30 mouse cellular contexts compared by ENCODE assay signal in the genomic region with DNA sequence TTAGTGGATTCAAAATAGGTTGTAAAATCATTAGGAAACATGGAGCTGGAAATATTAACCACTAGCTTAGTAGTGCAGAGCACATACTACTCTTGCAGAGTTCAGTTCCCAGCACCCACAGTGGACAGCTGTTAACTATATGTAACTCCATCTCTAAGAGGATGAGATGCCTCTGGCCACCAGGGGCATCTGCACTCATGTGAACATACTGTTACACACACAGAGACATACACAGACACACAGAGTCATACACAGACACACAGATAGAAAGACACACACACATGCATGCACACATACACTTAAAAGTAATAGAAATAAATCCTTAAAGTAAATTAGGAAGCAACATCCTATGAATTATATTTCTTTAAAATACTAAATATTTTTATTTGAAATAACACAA.
DNase-seq lines count a peak whose midpoint lies in the region; ATAC-seq and TF ChIP-seq lines count a peak whose summit lies in the region.
"Had no signal": no experiment of that assay in that cellular context is flagged by ENCODE, and none has a peak within 500 bp of the region (broad histone marks: within the 10 kb centered on the region; RNA-seq: fewer than 3 reads in every experiment).

No protein-coding gene starts in this region.

- TF ChIP-seq RAD21 in MEL (IDR thresholded peaks at IDR 0.05; ENCODE audit: low read depth, low read length): no peak

- no peak for TF ChIP-seq POLR2A in heart, adult 2 months (IDR thresholded peaks at IDR 0.05; ENCODE audit: insufficient read depth, low read depth, low read length)
- TF ChIP-seq POLR2A in MEL (IDR thresholded peaks at IDR 0.05; ENCODE audit: control insufficient read depth in 1 of 2, insufficient read depth in 1 of 2, low read depth in 1 of 2, low read length in 2 of 2, poor library complexity in 1 of 2): no peak

- ATAC-seq in liver, postnatal 0 days: no peak
- ATAC-seq in stomach, postnatal 0 days (ENCODE audit: low FRiP score, low TSS enrichment): no peak
- ATAC-seq: forebrain, embryonic 15.5 days; hindbrain, embryonic 16.5 days; intestine, embryonic 16.5 days; liver, embryonic 12.5 days; midbrain, embryonic 16.5 days; Patski had no signal

- H3K36me3 ChIP-seq in heart, adult 2 months (ENCODE audit: control insufficient read depth, insufficient read depth, low read length): peaks cover 16% of the 10 kb centered on the region
- H3K36me3 ChIP-seq in liver, postnatal 0 days (replicated peaks; ENCODE audit: insufficient read depth, low read length): no peaks in the 10 kb centered on the region
- peaks cover 2 to 63% of the 10 kb centered on the region in 2 experiments; a peak in 3 of 4 replicates for H3K36me3 ChIP-seq in MEL (ENCODE audit: control insufficient read depth in 1 of 2, insufficient read depth in 2 of 2, low read length in 2 of 2)
- H3K36me3 ChIP-seq in stomach, postnatal 0 days (ENCODE audit: control insufficient read depth, insufficient read depth, low read length): no peaks in the 10 kb centered on the region
- H3K36me3 ChIP-seq: embryonic facial prominence, embryonic 12.5 days; forebrain, embryonic 15.5 days; heart, embryonic 10.5 days; limb, embryonic 13.5 days; liver, embryonic 12.5 days; midbrain, embryonic 10.5 days; neural tube, embryonic 12.5 days had no signal

- TF ChIP-seq EP300 in heart, adult 2 months (IDR thresholded peaks at IDR 0.05; ENCODE audit: insufficient read depth, low read depth, low read length): no peak
- TF ChIP-seq EP300 in liver, postnatal 0 days (IDR thresholded peaks at IDR 0.05; ENCODE audit: low read depth): no peak
- no peak for TF ChIP-seq EP300 in MEL (IDR thresholded peaks at IDR 0.05; ENCODE audit: low read depth in 1 of 2, low read length in 2 of 2)
- no peak for TF ChIP-seq EP300 in stomach, postnatal 0 days (optimal IDR thresholded peaks at IDR 0.05)

- no peaks in the 10 kb centered on the region for H3K27me3 ChIP-seq in heart, adult 2 months (ENCODE audit: control insufficient read depth, insufficient read depth, low read length)
- H3K27me3 ChIP-seq in liver, postnatal 0 days (ENCODE audit: insufficient read depth, low read length): no peaks in the 10 kb centered on the region
- no peaks in the 10 kb centered on the region for H3K27me3 ChIP-seq in MEL (ENCODE audit: control insufficient read depth in 1 of 2, insufficient read depth in 2 of 2, low read length in 2 of 2)
- no peaks in the 10 kb centered on the region for H3K27me3 ChIP-seq in stomach, postnatal 0 days (ENCODE audit: control insufficient read depth, insufficient read depth, low read length)
- H3K27me3 ChIP-seq: CH12.LX; embryonic facial prominence, embryonic 12.5 days; forebrain, embryonic 15.5 days; limb, embryonic 13.5 days; liver, embryonic 12.5 days; neural tube, embryonic 12.5 days; Patski had no signal

- H3K4me2 ChIP-seq in liver, postnatal 0 days (ENCODE audit: low read depth, low read length): no peak overlapping the region
- H3K4me2 ChIP-seq in stomach, postnatal 0 days (replicated peaks; ENCODE audit: low read depth): no peak overlapping the region
- H3K4me2 ChIP-seq: embryonic facial prominence, embryonic 12.5 days; forebrain, embryonic 15.5 days; limb, embryonic 13.5 days; liver, embryonic 12.5 days; neural tube, embryonic 12.5 days had no signal

- no peak overlapping the region for H3K9ac ChIP-seq in heart, adult 2 months (ENCODE audit: low read depth, low read length)
- no peak overlapping the region for H3K9ac ChIP-seq in liver, postnatal 0 days (replicated peaks)
- H3K9ac ChIP-seq in MEL (ENCODE audit: control insufficient read depth, low read depth, low read length, poor library complexity, severe bottlenecking): no peak overlapping the region
- no peak overlapping the region for H3K9ac ChIP-seq in stomach, postnatal 0 days (ENCODE audit: low read length)
- H3K9ac ChIP-seq: embryonic facial prominence, embryonic 12.5 days; forebrain, embryonic 15.5 days; limb, embryonic 13.5 days; liver, embryonic 12.5 days; neural tube, embryonic 12.5 days had no signal

- no peak overlapping the region for H3K4me3 ChIP-seq in heart, adult 2 months
- no peak overlapping the region for H3K4me3 ChIP-seq in liver, postnatal 0 days (ENCODE audit: low read depth, low read length)
- peak overlapping the region in 1 of 2 experiments; percentile 44; a peak in 1 of 4 replicates for H3K4me3 ChIP-seq in MEL (ENCODE audit: control insufficient read depth in 1 of 2, insufficient read depth in 1 of 2, low read depth in 2 of 2, low read length in 2 of 2)
- no peak overlapping the region for H3K4me3 ChIP-seq in stomach, postnatal 0 days (ENCODE audit: low read depth, low read length)
- H3K4me3 ChIP-seq: embryonic facial prominence, embryonic 12.5 days; forebrain, embryonic 15.5 days; heart, embryonic 10.5 days; left cerebral cortex, adult 2 months; limb, embryonic 13.5 days; liver, embryonic 12.5 days; midbrain, embryonic 10.5 days; myocyte; neural tube, embryonic 12.5 days had no signal

- TF ChIP-seq CTCF in heart, adult 2 months (IDR thresholded peaks at IDR 0.05): peak; percentile 33
- peak; percentile 43 for TF ChIP-seq CTCF in liver, postnatal 0 days (IDR thresholded peaks at IDR 0.05; ENCODE audit: low read depth)
- peak in 1 of 3 experiments; percentile 37; a peak in 3 of 6 replicates for TF ChIP-seq CTCF in MEL (IDR thresholded peaks at IDR 0.05 in 2 of 3, conservative IDR thresholded peaks at IDR 0.05 in 1 of 3; ENCODE audit: control insufficient read depth in 1 of 3, insufficient read depth in 1 of 3, low read depth in 2 of 3, low read length in 3 of 3, poor library complexity in 1 of 3, severe bottlenecking in 1 of 3)
- TF ChIP-seq CTCF in stomach, postnatal 0 days (IDR thresholded peaks at IDR 0.05; ENCODE audit: low read depth): peak; percentile 36

- intact Hi-C loops in heart, adult 2 months (cut with DNase I): loop anchor here (2.0 to 5.0 kb wide), 6 partner anchors 53 to 401 kb away; partner anchors contain the start of gene E130114P18Rik

- no peak overlapping the region for H3K27ac ChIP-seq in heart, adult 2 months
- H3K27ac ChIP-seq in liver, postnatal 0 days (ENCODE audit: low read depth): no peak overlapping the region
- no peak overlapping the region for H3K27ac ChIP-seq in MEL (ENCODE audit: control insufficient read depth, low read depth, low read length)
- H3K27ac ChIP-seq in stomach, postnatal 0 days (replicated peaks): no peak overlapping the region
- H3K27ac ChIP-seq: embryonic facial prominence, embryonic 12.5 days; forebrain, embryonic 15.5 days; heart, embryonic 10.5 days; left cerebral cortex, adult 2 months; limb, embryonic 13.5 days; liver, embryonic 12.5 days; midbrain, embryonic 10.5 days; neural tube, embryonic 12.5 days had no signal

- peaks cover 20% of the 10 kb centered on the region for H3K4me1 ChIP-seq in heart, adult 2 months (ENCODE audit: control insufficient read depth, insufficient read depth, low read length)
- peaks cover 28% of the 10 kb centered on the region for H3K4me1 ChIP-seq in liver, postnatal 0 days (ENCODE audit: insufficient read depth)
- H3K4me1 ChIP-seq in MEL (ENCODE audit: control insufficient read depth in 1 of 2, insufficient read depth in 2 of 2, low read length in 2 of 2): peaks cover 33 to 46% of the 10 kb centered on the region in 2 experiments
- H3K4me1 ChIP-seq in stomach, postnatal 0 days (replicated peaks; ENCODE audit: control insufficient read depth, insufficient read depth): no peaks in the 10 kb centered on the region

- H3K9me3 ChIP-seq in liver, postnatal 0 days (ENCODE audit: low read length): no peaks in the 10 kb centered on the region
- no peaks in the 10 kb centered on the region for H3K9me3 ChIP-seq in MEL (replicated peaks; ENCODE audit: insufficient read depth, low read length)
- H3K9me3 ChIP-seq in stomach, postnatal 0 days (ENCODE audit: control insufficient read depth, low read length): no peaks in the 10 kb centered on the region
- H3K9me3 ChIP-seq: embryonic facial prominence, embryonic 12.5 days; forebrain, embryonic 15.5 days; heart, embryonic 10.5 days; limb, embryonic 13.5 days; liver, embryonic 12.5 days; midbrain, embryonic 10.5 days; neural tube, embryonic 12.5 days had no signal

- no peak for DNase-seq in heart, adult 2 months
- DNase-seq in heart, postnatal 4 days: no peak
- no peak for DNase-seq in liver, postnatal 0 days
- DNase-seq in liver (no peak), MEL (ENCODE audit: low read depth, low spot score) (peak; percentile 73)
- DNase-seq in stomach, postnatal 0 days (ENCODE audit: low spot score): no peak
- no peak for DNase-seq in retina, postnatal 1 day
- DNase-seq: adrenal gland, postnatal 10 days; cerebellum, adult 11 months; cerebellum, adult 9-11 months; embryo, embryonic 11 days; heart, postnatal 36 days; kidney, adult 9 months; kidney, postnatal 14 days; lung, adult 2 months; lung, postnatal 14 days had no signal

- 0 out of 2 replicates have a peak, but pooled peaks cover 2% of the 10 kb centered on the region for H3K79me2 ChIP-seq in heart, adult 2 months (replicated peaks; ENCODE audit: control insufficient read depth, insufficient read depth, low read length)
- H3K79me2 ChIP-seq in MEL (ENCODE audit: control insufficient read depth, insufficient read depth, low read length, poor library complexity): peaks cover 46% of the 10 kb centered on the region

TF ChIP-seq in MEL, 35 proteins besides CTCF, POLR2A, EP300 and RAD21:
- TF ChIP-seq GABPA (IDR thresholded peaks at IDR 0.05; ENCODE audit: low read depth, low read length) (no peak), USF2 (IDR thresholded peaks at IDR 0.05; ENCODE audit: borderline replicate concordance in 1 of 2, insufficient read depth in 1 of 2, low read depth in 1 of 2, low read length in 2 of 2) (no peak)
